Mouse (Mus musculus) spleen, postnatal 4 days (tissue): Measurements from ENCODE around the gene Espl1.

Experiments used
- DNase-seq, 2 experiments: peaks; one replicate each; pipeline ENCODE4 v3.0.0; 2022; ENCODE audit warnings: low spot score in 2 of 2

Espl1 gene

GRCm38 (mm10) chr15:102335254-102335653 is 39.2 kb downstream of the Espl1 start:
- no peak for DNase-seq

DNA sequence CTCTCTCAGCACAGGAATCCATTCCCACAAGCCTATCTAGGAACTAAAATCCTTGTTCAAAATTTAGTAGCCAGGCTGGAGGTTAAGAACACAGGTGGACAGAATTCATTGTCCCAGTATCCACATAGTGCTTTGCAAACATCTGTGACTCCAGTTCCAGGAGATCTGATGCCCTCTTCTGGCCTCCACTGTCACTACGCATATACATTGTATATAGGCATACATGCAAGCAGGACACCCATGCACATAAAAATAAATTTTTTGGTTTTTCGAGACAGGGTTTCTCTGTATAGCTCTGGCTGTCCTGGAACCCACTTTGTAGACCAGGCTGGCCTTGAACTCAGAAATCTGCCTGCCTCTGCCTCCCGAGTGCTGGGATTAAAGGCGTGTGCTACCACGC is 39.9 kb downstream of the Espl1 start:
- peak; percentile 45 to 65 for DNase-seq

DNA sequence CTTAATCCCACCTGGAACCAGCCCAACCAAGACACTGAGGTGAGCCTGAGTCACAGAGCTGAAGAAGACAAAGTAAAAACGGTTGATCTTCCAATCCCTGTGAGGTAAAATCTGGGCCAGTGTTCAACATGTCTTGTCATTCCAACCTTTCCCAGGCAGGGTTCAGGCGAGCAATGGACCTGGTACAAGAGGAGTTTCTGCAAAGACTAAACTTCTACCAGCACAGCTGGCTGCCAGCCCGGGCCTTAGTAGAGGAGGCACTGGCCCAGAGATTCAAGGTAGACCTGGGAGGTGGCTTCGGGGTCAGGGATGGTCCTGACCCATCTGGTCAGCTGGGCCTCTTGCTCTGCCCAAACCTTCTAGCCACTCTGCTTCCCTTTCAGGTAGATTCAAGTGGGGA is 40.9 kb downstream of the Espl1 start:
- no peak for DNase-seq

GRCm38 (mm10) chr15:102339612-102340011 is 43.5 kb downstream of the Espl1 start:
- DNase-seq: no peak

DNA sequence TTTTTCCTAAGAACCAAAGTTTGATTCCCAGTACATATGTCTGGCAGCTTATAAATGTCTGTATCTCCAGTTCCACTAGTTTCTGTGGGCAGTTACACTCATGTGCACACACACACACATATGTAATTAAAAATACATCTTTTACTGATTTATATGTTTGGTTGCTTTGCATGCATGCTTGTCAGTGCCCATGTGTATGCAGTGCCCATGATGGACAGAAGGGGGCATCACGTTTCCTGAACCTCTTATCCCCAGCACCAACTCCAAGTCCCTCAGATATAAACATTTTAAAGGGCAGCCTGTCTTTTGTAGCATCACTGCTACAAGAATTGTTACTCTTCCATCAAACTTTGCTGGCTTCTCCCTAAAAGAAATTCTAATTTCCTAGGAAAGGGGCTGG is 45.5 kb downstream of the Espl1 start:
- peak in 1 of 2 experiments; percentile 74 for DNase-seq

GRCm38 (mm10) chr15:102344490-102344889 is 48.4 kb downstream of the Espl1 start:
- DNase-seq: no peak

- no peak for DNase-seq
Observed at GRCm38 (mm10) chr15:102346444-102346843, 50.4 kb downstream of the Espl1 start.

DNA sequence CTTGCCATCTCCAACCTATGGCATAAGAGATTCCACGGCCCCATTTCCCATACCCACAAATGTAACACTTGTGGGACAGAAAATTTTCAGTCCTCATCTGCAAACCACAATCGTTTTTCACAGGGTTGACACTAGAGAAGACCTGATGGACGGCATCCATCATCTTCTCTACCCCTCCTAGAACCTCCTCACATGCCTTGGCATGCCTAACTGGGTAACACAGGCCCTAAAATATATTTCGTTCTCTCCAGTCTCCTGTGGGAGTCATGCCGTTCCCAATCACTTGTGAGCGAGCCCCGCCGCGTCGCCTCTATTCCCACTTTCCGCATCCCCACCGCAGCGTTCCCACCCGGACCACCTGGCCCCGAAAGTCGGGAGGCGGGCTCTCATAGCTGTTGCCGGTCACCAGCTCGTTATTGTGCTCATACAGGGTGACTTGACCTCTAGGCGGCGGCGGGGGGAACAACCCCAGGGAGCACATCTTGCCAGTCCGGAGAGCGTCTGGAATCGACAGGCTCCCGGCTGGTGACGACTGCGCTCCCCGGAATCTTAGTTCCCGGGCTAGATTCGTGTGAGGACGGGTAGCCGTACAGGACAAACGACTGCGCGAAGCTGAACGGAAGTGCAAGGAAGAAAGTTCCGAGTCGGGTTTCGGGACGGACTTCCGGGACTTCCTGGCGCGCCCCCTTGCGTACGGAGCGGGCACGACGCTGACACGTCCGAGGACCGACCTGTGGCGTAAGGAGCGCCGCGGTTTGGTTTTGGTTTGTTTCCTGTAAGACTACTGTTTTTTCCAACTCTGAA is 54.3 kb downstream of the Espl1 start, which contains the start of gene Aaas:
Aaas (minus strand) TSS at position 634 of the 804 bp plus-strand sequence.
- DNase-seq: peak; percentile 96 to 99

DNA sequence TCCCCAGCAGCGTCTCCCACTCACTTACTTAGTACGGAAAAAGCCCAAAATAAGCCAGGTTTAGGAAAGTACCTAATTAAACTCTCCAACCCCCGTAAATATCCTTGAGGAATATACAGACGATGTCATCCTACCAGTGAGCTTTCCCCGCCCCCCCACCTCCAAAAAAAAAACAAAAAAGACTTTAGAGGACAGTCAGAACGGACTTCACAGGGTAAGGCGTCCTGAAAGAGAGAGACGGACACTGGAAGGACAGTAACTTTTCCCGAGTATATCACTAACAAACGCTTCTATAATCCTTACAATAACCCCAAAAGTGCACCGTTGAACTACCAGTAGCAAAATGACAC is 54.9 kb downstream of the Espl1 start:
- DNase-seq: no peak

DNA sequence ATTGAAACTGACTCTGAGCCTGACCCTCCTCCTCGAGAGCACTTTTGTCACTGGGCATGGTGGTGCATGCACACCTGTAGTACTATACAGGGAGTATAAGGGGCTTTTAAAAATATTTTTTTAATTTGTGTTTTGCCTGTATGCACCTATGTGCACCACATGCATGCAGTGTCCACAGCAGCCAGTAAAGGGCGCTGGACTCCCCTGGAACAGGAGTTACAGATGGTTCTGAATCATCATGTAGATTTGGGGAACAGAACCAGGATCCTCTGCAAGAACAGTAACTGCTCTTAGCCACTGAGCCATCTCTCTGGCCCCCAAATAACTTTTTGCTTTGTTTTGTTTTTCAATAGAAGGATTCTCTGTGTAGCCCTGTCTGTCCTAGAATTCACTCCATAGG is 56.1 kb downstream of the Espl1 start:
- DNase-seq: no peak

GRCm38 (mm10) chr15:102353986-102354385 is 57.9 kb downstream of the Espl1 start:
- DNase-seq: no peak

- DNase-seq: peak in 1 of 2 experiments; percentile 74
Observed at GRCm38 (mm10) chr15:102355134-102355870, 59.2 kb downstream of the Espl1 start.

GRCm38 (mm10) chr15:102355871-102356441 is 59.9 kb downstream of the Espl1 start:
- DNase-seq: peak in 1 of 2 experiments; percentile 71

DNA sequence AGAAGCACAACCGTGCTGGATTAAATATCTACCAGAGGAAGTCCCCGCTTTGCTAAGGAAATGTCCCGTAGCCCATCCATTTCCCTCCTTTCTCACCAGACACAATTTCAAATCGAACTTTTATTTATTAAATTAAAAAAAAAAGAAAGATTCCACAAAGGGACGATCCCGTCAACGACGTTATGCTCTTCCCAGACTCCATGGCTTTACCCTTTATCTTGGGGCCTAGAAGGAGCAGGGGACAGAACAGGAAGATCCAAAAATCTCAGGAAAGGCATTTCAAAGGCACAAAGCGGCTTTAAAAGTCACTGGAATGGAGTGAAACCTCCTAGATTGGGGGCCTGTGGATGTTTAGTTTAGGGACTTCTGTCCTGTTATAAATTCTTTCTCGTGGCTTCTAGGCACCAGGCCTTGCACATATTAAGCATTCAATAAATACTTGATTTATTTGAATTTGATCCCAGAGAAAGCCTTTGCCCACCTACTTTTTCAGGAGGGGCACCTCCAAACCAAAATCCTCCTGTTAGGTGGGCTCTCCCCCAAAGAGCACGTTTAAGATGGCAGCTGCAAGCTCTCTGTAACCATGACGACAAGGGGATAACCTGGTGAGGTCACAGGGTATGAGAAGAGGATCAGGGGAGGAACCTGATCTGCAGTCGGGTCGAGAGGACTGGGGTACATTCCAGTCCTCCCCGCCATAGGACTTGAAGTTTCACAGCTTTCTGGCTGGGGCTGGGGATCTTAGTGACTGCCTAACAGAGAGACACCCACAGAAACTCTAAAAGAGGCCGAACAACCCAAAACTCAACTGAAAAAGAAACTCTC is 60.6 kb downstream of the Espl1 start:
- DNase-seq: no peak

DNA sequence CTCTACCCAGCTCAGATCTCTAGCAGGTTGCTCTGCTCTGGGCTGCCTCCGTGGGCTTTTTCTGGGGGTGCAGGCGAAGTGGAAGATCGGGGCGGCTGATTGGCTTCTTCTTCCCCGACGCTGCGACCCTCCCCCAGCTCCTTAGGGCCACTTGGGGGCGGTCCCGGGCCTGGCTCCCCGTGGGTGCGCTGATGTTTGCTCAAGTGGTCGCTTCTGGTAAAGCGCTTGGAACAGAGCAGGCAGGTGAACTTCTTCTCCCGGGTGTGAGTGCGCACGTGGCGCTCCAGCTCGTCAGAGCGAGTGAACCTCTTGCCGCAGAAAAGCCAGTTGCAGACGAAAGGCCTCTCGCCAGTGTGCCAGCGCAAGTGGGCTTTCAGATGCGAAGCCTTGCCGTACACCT is 62.1 kb downstream of the Espl1 start:
- DNase-seq: no peak

GRCm38 (mm10) chr15:102358834-102359233 is 62.8 kb downstream of the Espl1 start:
- DNase-seq: no peak

DNA sequence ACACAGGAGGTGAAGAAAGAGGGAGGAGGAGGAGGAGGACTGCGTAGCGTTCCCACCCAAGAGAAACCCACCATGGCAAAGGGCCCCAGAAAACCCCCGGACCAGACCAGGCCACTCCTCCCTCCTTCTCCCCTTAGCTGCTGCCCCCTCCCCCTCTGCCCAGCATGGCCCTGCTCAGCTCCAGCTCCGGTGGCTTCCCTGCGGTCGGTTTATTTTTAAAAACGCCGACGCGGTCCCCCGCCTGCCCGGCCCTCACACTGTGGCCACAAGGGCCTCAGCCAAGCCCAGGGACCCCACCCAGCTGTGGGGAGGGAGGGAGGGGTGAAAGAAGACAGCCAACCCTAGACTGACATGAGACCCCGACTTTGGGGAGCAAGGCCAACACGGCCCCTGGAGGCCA is 66.6 kb downstream of the Espl1 start:
- no peak for DNase-seq

DNA sequence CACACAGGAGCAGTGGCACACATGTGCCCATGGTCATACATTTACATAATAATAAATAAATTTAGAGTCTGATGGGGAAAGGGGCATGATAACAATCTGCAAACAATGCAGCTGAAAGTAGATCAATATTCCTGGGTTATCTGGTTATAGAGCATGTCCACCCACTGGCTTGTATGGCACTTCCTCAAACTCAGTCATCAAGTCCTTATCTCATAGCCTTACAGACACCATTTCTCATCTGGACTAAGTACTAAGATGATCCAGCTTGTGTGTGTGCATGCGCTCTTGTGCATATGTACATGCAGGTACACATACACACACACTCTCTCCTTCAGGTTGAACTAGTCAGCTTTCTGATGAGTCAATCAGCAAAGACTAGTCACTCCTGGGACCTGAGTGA is 68.6 kb downstream of the Espl1 start:
- no peak for DNase-seq

GRCm38 (mm10) chr15:102366238-102366637 is 70.2 kb downstream of the Espl1 start:
- DNase-seq: no peak

- no peak for DNase-seq
Observed at GRCm38 (mm10) chr15:102366733-102367344, 70.8 kb downstream of the Espl1 start, which contains the start of gene Sp7. TSS of gene Sp7 (minus strand) at chr15:102367182.

DNA sequence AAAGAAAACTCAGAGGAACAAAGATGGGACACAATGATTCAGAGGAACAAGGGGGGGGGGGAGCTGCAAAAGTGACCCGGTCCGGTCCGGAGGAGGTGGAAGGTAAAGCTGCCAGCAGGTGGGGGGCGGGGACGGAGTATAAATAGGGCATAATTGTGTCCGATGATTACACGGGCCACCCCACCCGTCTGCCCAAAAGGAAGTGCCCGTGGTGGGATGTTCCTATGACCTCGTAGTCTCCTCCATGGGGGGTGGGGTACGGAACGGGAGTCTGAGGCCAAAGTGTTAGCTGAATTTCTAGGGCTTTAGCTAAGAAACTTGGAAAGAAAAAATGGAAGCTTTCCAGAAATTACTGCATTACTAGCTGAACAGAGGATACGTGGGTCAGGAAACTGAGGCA is 73.9 kb downstream of the Espl1 start:
- no peak for DNase-seq
